Mouse (Mus musculus) liver, embryonic 14.5 days (tissue): ENCODE measurements around the gene Sema7a.

Source experiments
- CTCF ChIP-seq: IDR thresholded peaks from 2 replicates; pipeline ENCODE4 v1.5.1; 2016; ENCODE audit warnings: antibody characterized with exemption, low read depth, control low read depth
- EP300 ChIP-seq: IDR thresholded peaks from 2 replicates; pipeline ENCODE4 v1.6.1; 2016; ENCODE audit warnings: antibody characterized with exemption, low read depth

GRCm38 (mm10) chr9:57937171-57937570, 2.7 kb upstream of the Sema7a start:
- TF ChIP-seq EP300, result no peak
- no peak for TF ChIP-seq CTCF
